Mouse (Mus musculus) urinary bladder, adult 2 months (tissue): ENCODE data around the gene Dcaf6. TPM values are rescaled to one million over a fixed set of nuclear protein-coding genes. Genes with fewer than 3 reads are reported as not detected.

Source experiments
- DNase-seq: peaks from one replicate; pipeline ENCODE4 v3.0.0; 2022; ENCODE audit warnings: low spot score
- polyA plus RNA-seq: library from polyadenylated mRNA; depleted of rRNA; stranded (reverse); fragments of >200 nt; gene quantifications from 2 replicates; pipeline ENCODE4 v1.2.3, GENCODE M21; 2012; rRNA removed

Gene Dcaf6
- polyA plus RNA-seq: 37.4 and 37.7 TPM in 2 replicates

- DNase-seq: peak; percentile 100
Observed at GRCm38 (mm10) chr1:165460360-165460800, at the start of gene Dcaf6, which contains the start of gene Mpc2. Dcaf6 (minus strand) TSS chr1:165460475. Mpc2 (plus strand) TSS chr1:165460637.

- no peak for DNase-seq
Observed at GRCm38 (mm10) chr1:165506303-165506702, 46.0 kb upstream of the Dcaf6 start.

- no peak for DNase-seq
Observed at GRCm38 (mm10) chr1:165503307-165504024, 43.2 kb upstream of the Dcaf6 start.

GRCm38 (mm10) chr1:165498856-165499255, 38.6 kb upstream of the Dcaf6 start:
- no peak for DNase-seq

- no peak for DNase-seq
Observed at GRCm38 (mm10) chr1:165489197-165489596, 28.9 kb upstream of the Dcaf6 start.

- DNase-seq: no peak
Observed at GRCm38 (mm10) chr1:165486108-165486507, 25.8 kb upstream of the Dcaf6 start.

GRCm38 (mm10) chr1:165484688-165485233, 24.5 kb upstream of the Dcaf6 start, which contains the start of gene Adcy10:
Adcy10 (plus strand) TSS chr1:165485183.
- DNase-seq: no peak

- no peak for DNase-seq
Observed at GRCm38 (mm10) chr1:165471490-165471889, 11.2 kb upstream of the Dcaf6 start.

GRCm38 (mm10) chr1:165469717-165470116, 9.4 kb upstream of the Dcaf6 start:
- no peak for DNase-seq

- no peak for DNase-seq
Observed at GRCm38 (mm10) chr1:165468971-165469370, 8.7 kb upstream of the Dcaf6 start.

GRCm38 (mm10) chr1:165464574-165464973, 4.3 kb upstream of the Dcaf6 start:
- DNase-seq: no peak

- DNase-seq: no peak
Observed at GRCm38 (mm10) chr1:165462861-165463260, 2.6 kb upstream of the Dcaf6 start.

- peak; percentile 25 for DNase-seq
Observed at GRCm38 (mm10) chr1:165461681-165462080, 1.4 kb upstream of the Dcaf6 start.

GRCm38 (mm10) chr1:165460801-165461377, 614 bp upstream of the Dcaf6 start:
- peak; percentile 99 for DNase-seq

GRCm38 (mm10) chr1:165459503-165460181, 633 bp downstream of the Dcaf6 start:
- peak; percentile 52 for DNase-seq

- DNase-seq: no peak
Observed at GRCm38 (mm10) chr1:165459041-165459502, 1.2 kb downstream of the Dcaf6 start.

GRCm38 (mm10) chr1:165441719-165442118, 18.6 kb downstream of the Dcaf6 start:
- no peak for DNase-seq

- no peak for DNase-seq
Observed at GRCm38 (mm10) chr1:165441201-165441600, 19.1 kb downstream of the Dcaf6 start.

- DNase-seq: no peak
Observed at GRCm38 (mm10) chr1:165440788-165441187, 19.5 kb downstream of the Dcaf6 start.

- no peak for DNase-seq
Observed at GRCm38 (mm10) chr1:165438289-165439021, 21.8 kb downstream of the Dcaf6 start.

- no peak for DNase-seq
Observed at GRCm38 (mm10) chr1:165432883-165433282, 27.4 kb downstream of the Dcaf6 start.
